9 mouse cellular contexts compared by ENCODE assay signal in the genomic region with DNA sequence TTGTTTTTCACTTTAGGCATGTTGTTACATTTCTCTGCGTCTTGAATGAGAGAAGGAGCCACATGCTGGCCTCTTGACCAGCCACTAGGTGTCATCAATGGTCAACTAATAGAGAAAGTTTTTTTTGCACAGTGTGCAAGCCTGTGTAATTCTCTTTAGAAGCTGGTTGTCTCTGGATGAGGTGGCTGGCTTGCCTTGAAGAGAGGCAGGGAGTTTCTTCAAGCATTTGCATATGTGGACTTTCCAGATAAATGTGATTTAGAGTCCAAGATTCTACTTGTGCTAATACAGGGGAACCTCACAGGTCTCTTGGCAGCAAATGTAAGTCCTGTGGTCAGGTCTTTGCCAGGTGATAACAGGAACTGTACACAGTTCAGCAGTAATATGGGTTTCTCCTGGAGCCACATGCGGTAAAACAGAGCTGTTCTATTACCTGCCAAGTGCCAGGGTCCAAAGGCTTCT.
DNase-seq lines count a peak whose midpoint lies in the region; ATAC-seq and TF ChIP-seq lines count a peak whose summit lies in the region.
"Had no signal": no experiment of that assay in that cellular context is flagged by ENCODE, and none has a peak within 500 bp of the region (broad histone marks: within the 10 kb centered on the region; RNA-seq: fewer than 3 reads in every experiment).

No protein-coding gene starts in this region.

- H3K9me3 ChIP-seq in forebrain, postnatal 0 days (ENCODE audit: low read length), result no peaks in the 10 kb centered on the region
- H3K9me3 ChIP-seq in hindbrain, embryonic 13.5 days, result no peaks in the 10 kb centered on the region
- no peaks in the 10 kb centered on the region for H3K9me3 ChIP-seq in stomach, embryonic 14.5 days (ENCODE audit: control insufficient read depth, low read depth, low read length)

- no peaks in the 10 kb centered on the region for H3K4me1 ChIP-seq in cerebellum, adult 2 months (ENCODE audit: control insufficient read depth, insufficient read depth, low read length)
- peaks cover 5% of the 10 kb centered on the region; the same call in 1 of the 2 replicates for H3K4me1 ChIP-seq in forebrain, postnatal 0 days (ENCODE audit: insufficient read depth)
- peaks cover 17% of the 10 kb centered on the region for H3K4me1 ChIP-seq in hindbrain, embryonic 13.5 days (replicated peaks)
- peaks cover 6% of the 10 kb centered on the region for H3K4me1 ChIP-seq in stomach, embryonic 14.5 days (ENCODE audit: control insufficient read depth, insufficient read depth, low read length)

- H3K4me3 ChIP-seq in cerebellum, adult 2 months (replicated peaks; ENCODE audit: insufficient read depth, low read depth, low read length), result no peak overlapping the region
- H3K4me3 ChIP-seq in forebrain, postnatal 0 days (ENCODE audit: low read depth, low read length), result no peak overlapping the region
- no peak overlapping the region for H3K4me3 ChIP-seq in hindbrain, embryonic 13.5 days
- no peak overlapping the region for H3K4me3 ChIP-seq in left cerebral cortex, adult 2 months
- H3K4me3 ChIP-seq in stomach, embryonic 14.5 days (ENCODE audit: low read depth, low read length), result no peak overlapping the region
- H3K4me3 ChIP-seq: erythroblast, embryonic 14.5 days had no signal

- no peak overlapping the region for H3K4me2 ChIP-seq in forebrain, postnatal 0 days (ENCODE audit: low read depth)
- H3K4me2 ChIP-seq in hindbrain, embryonic 13.5 days, result no peak overlapping the region
- H3K4me2 ChIP-seq in stomach, embryonic 14.5 days (replicated peaks; ENCODE audit: low read depth, low read length), result no peak overlapping the region

- peak; percentile 21 for DNase-seq in thymus, postnatal 25 days
- no peak for DNase-seq in thymus, postnatal 36 days
- DNase-seq in cerebellum, adult 2 months, result peak; percentile 37 to 54
- DNase-seq in forebrain, postnatal 0 days, result peak; percentile 72
- DNase-seq in left cerebral cortex, adult 2 months (ENCODE audit: extremely low spot score in 1 of 2, low spot score in 2 of 2), result peak; percentile 22 to 23

- peak; percentile 61; the same call in 1 of the 2 replicates for TF ChIP-seq CTCF in cerebellum, adult 2 months (IDR thresholded peaks at IDR 0.05; ENCODE audit: borderline replicate concordance, insufficient read depth, low read depth, low read length)
- TF ChIP-seq CTCF in forebrain, postnatal 0 days (IDR thresholded peaks at IDR 0.05; ENCODE audit: low read depth), result peak; percentile 73
- TF ChIP-seq CTCF in left cerebral cortex, adult 2 months (IDR thresholded peaks at IDR 0.05), result peak; percentile 86

- no peak overlapping the region for H3K9ac ChIP-seq in forebrain, postnatal 0 days
- H3K9ac ChIP-seq in hindbrain, embryonic 13.5 days, result no peak overlapping the region
- no peak overlapping the region for H3K9ac ChIP-seq in stomach, embryonic 14.5 days (replicated peaks; ENCODE audit: low read depth, low read length)

- 6% methylated on average over 2 of the region's 2 CpGs for WGBS in cerebellum, adult 2 months
- WGBS in forebrain, postnatal 0 days, result 24% methylated on average over 2 of the region's 2 CpGs
- WGBS in hindbrain, embryonic 13.5 days, result 31% methylated on average over 2 of the region's 2 CpGs
- 32% methylated on average over 2 of the region's 2 CpGs for WGBS in stomach, embryonic 14.5 days

- H3K36me3 ChIP-seq in forebrain, postnatal 0 days (ENCODE audit: insufficient read depth), result no peaks in the 10 kb centered on the region
- no peaks in the 10 kb centered on the region for H3K36me3 ChIP-seq in hindbrain, embryonic 13.5 days
- no peaks in the 10 kb centered on the region for H3K36me3 ChIP-seq in stomach, embryonic 14.5 days (ENCODE audit: control insufficient read depth, insufficient read depth, low read length)

- H3K27me3 ChIP-seq in cerebellum, adult 2 months (ENCODE audit: control insufficient read depth, insufficient read depth, low read length), result no peaks in the 10 kb centered on the region
- H3K27me3 ChIP-seq in forebrain, postnatal 0 days (ENCODE audit: insufficient read depth, low read length), result no peaks in the 10 kb centered on the region
- 0 out of 2 replicates have a peak, but pooled peaks cover 3% of the 10 kb centered on the region for H3K27me3 ChIP-seq in hindbrain, embryonic 13.5 days
- H3K27me3 ChIP-seq in stomach, embryonic 14.5 days (ENCODE audit: control insufficient read depth, insufficient read depth, low read length), result no peaks in the 10 kb centered on the region

- TF ChIP-seq POLR2A in cerebellum, adult 2 months (IDR thresholded peaks at IDR 0.05; ENCODE audit: borderline replicate concordance, insufficient read depth, low read length), result no peak

- no peak overlapping the region for H3K27ac ChIP-seq in cerebellum, adult 2 months (ENCODE audit: insufficient read depth, low read length)
- no peak overlapping the region for H3K27ac ChIP-seq in forebrain, postnatal 0 days (ENCODE audit: low read depth, low read length)
- no peak overlapping the region; the same call in 1 of the 2 replicates for H3K27ac ChIP-seq in hindbrain, embryonic 13.5 days
- H3K27ac ChIP-seq in left cerebral cortex, adult 2 months, result no peak overlapping the region
- no peak overlapping the region for H3K27ac ChIP-seq in stomach, embryonic 14.5 days (ENCODE audit: low read length)

- peak; percentile 79 for ATAC-seq in forebrain, postnatal 0 days
- peak; percentile 88 for ATAC-seq in hindbrain, embryonic 13.5 days (ENCODE audit: low FRiP score)
- peak; percentile 72 for ATAC-seq in megakaryocyte-erythroid progenitor cell, adult 5-6 weeks (replicated peaks; ENCODE audit: low FRiP score, low TSS enrichment, poor library complexity, severe bottlenecking)
- peak; percentile 66; the same call in 1 of the 2 replicates for ATAC-seq in stomach, embryonic 14.5 days (ENCODE audit: insufficient number of reproducible peaks, insufficient read depth, low FRiP score, low read depth)

- intact Hi-C loops in left cerebral cortex, adult 2 months (cut with DNase I), result loop anchor here (1.0 to 5.0 kb wide), 4 partner anchors 74 to 355 kb away; partner anchors contain the start of gene Gadd45a

Comparison
In these comparisons a context has a peak if more than half of its experiments do, and no peak if none do; other contexts are left out.
1. DNase-seq: peak in thymus, postnatal 25 days (single experiment), cerebellum, adult 2 months (2 of 2), forebrain, postnatal 0 days (single experiment) and left cerebral cortex, adult 2 months (2 of 2); none in thymus, postnatal 36 days (0 of 2).
2. Peak in every context shown above with its lines, with median percentiles within 50 percentile points of each other: CTCF ChIP-seq and ATAC-seq.